Mouse (Mus musculus) limb, embryonic 15.5 days (tissue): ENCODE measurements at regions not wholly inside any gene's neighbourhood (a gene's known extent, or its start where the extent isn't known, plus 50 kb on each side); places are given as distances from the start of the nearest gene placed in this dataset.
A peak's percentile ranks its signal among the peaks of the same experiment; 100 is the strongest.

ENCODE experiments used
- ATAC-seq: fragments of 200-750 bp; cut with Nextera tagmentation; 2 replicates; pipeline ENCODE4 v1.8.0; 2017; ENCODE audit warnings: low read depth, moderate TSS enrichment; ENCODE audit not compliant: insufficient number of reproducible peaks, low FRiP score, low TSS enrichment
- H3K27ac ChIP-seq: fragments of 300-500 bp; sonication (generic); 2 replicates; pipeline ENCODE4 v1.5.1; 2015; ENCODE audit warnings: moderate library complexity, mild to moderate bottlenecking, inconsistent platforms
- H3K27me3 ChIP-seq: fragments of 300-500 bp; sonication (generic); 2 replicates; pipeline ENCODE4 v1.6.1; 2015; ENCODE audit warnings: inconsistent platforms
- H3K36me3 ChIP-seq: fragments of 300-500 bp; sonication (generic); 2 replicates; pipeline ENCODE4 v1.6.1; 2015; ENCODE audit warnings: inconsistent platforms
- H3K4me1 ChIP-seq: fragments of 300-500 bp; sonication (generic); 2 replicates; pipeline ENCODE4 v1.6.1; 2015; ENCODE audit warnings: inconsistent platforms
- H3K4me2 ChIP-seq: fragments of 300-500 bp; sonication (generic); 2 replicates; pipeline ENCODE4 v1.6.1; 2015; ENCODE audit warnings: mild to moderate bottlenecking, inconsistent platforms
- H3K4me3 ChIP-seq: fragments of 300-500 bp; sonication (generic); 2 replicates; pipeline ENCODE4 v1.5.1; 2015; ENCODE audit warnings: mild to moderate bottlenecking, inconsistent platforms
- H3K9ac ChIP-seq: fragments of 300-500 bp; sonication (generic); 2 replicates; pipeline ENCODE4 v1.6.1; 2015; ENCODE audit warnings: inconsistent platforms
- H3K9me3 ChIP-seq: fragments of 300-500 bp; sonication (generic); 2 replicates; pipeline ENCODE4 v1.6.1; 2016; ENCODE audit warnings: inconsistent platforms
- WGBS: fragments of 180-500 bp; shearing (Covaris S2); methylation state at CpG from one replicate; pipeline ENCODE4 v1.1.7; 2015; 5-methylcytosine and 5-hydroxymethylcytosine counted together

GRCm38 (mm10) chr13:51975801-51976601, 129.5 kb downstream of the Gadd45g start:
- Histone ChIP-seq H3K27me3 (no peaks in the 10 kb centered on the region), H3K4me1 (peaks cover 55% of the 10 kb centered on the region), H3K4me2 (peak overlapping the region; percentile 22; the same call in 1 of the 2 replicates), H3K9me3 (no peaks in the 10 kb centered on the region), H3K9ac (no peak overlapping the region), H3K36me3 (no peaks in the 10 kb centered on the region), H3K4me3 (no peak overlapping the region), H3K27ac (peak overlapping the region; percentile 82)
- ATAC-seq, result peak; percentile 66
- 29% methylated on average over 7 of the region's 7 CpGs for WGBS

GRCm38 (mm10) chr13:51976620-51977214, 130.2 kb downstream of the Gadd45g start:
- Histone ChIP-seq H3K4me2 (no peak overlapping the region), H3K9ac (no peak overlapping the region), H3K4me1 (peaks cover 55% of the 10 kb centered on the region)

GRCm38 (mm10) chr13:51979301-51979977, 133.0 kb downstream of the Gadd45g start:
- ATAC-seq, result no peak
- Histone ChIP-seq H3K4me1 (peaks cover 32% of the 10 kb centered on the region), H3K4me2 (no peak overlapping the region), H3K4me3 (no peak overlapping the region), H3K36me3 (no peaks in the 10 kb centered on the region), H3K27ac (no peak overlapping the region), H3K9me3 (no peaks in the 10 kb centered on the region), H3K27me3 (no peaks in the 10 kb centered on the region), H3K9ac (no peak overlapping the region)
- 76% methylated on average over 5 of the region's 5 CpGs for WGBS

More at GRCm38 (mm10) chr13:51976620-51977214, 130.2 kb downstream of the Gadd45g start:
- H3K36me3 ChIP-seq, result no peaks in the 10 kb centered on the region
- ATAC-seq, result no peak
- no peaks in the 10 kb centered on the region for H3K9me3 ChIP-seq
- WGBS, result 69% methylated on average over 6 of the region's 6 CpGs
- peak overlapping the region; percentile 82 for H3K27ac ChIP-seq
- H3K4me3 ChIP-seq, result no peak overlapping the region
- no peaks in the 10 kb centered on the region for H3K27me3 ChIP-seq

- Histone ChIP-seq H3K4me1 (peaks cover 23% of the 10 kb centered on the region), H3K9ac (no peak overlapping the region), H3K4me3 (no peak overlapping the region), H3K4me2 (no peak overlapping the region), H3K36me3 (no peaks in the 10 kb centered on the region), H3K9me3 (no peaks in the 10 kb centered on the region), H3K27me3 (no peaks in the 10 kb centered on the region), H3K27ac (no peak overlapping the region)
- WGBS, result 41% methylated on average over 1 of the region's 1 CpGs
- ATAC-seq, result no peak
Measured at GRCm38 (mm10) chr13:51980344-51980743, 133.9 kb downstream of the Gadd45g start.

GRCm38 (mm10) chr13:51983002-51983401, 136.5 kb downstream of the Gadd45g start:
- ATAC-seq, result no peak
- no peak overlapping the region for H3K9ac ChIP-seq
- WGBS, result 71% methylated on average over 8 of the region's 8 CpGs

GRCm38 (mm10) chr13:51983575-51983974, 137.1 kb downstream of the Gadd45g start:
- Histone ChIP-seq H3K9me3 (no peaks in the 10 kb centered on the region), H3K4me2 (no peak overlapping the region), H3K27ac (no peak overlapping the region), H3K9ac (no peak overlapping the region), H3K4me3 (no peak overlapping the region), H3K27me3 (no peaks in the 10 kb centered on the region), H3K36me3 (no peaks in the 10 kb centered on the region), H3K4me1 (peaks cover 8% of the 10 kb centered on the region; the same call in 1 of the 2 replicates)
- WGBS, result 88% methylated on average over 5 of the region's 5 CpGs
- ATAC-seq, result no peak

More at GRCm38 (mm10) chr13:51983002-51983401, 136.5 kb downstream of the Gadd45g start:
- Histone ChIP-seq H3K36me3 (no peaks in the 10 kb centered on the region), H3K27ac (no peak overlapping the region), H3K27me3 (no peaks in the 10 kb centered on the region), H3K4me1 (peaks cover 8% of the 10 kb centered on the region; the same call in 1 of the 2 replicates), H3K4me3 (no peak overlapping the region), H3K9me3 (no peaks in the 10 kb centered on the region), H3K4me2 (no peak overlapping the region)

GRCm38 (mm10) chr13:51991339-51991738, 144.9 kb downstream of the Gadd45g start:
- H3K4me1 ChIP-seq, result no peaks in the 10 kb centered on the region
- no peaks in the 10 kb centered on the region for H3K36me3 ChIP-seq
- no peaks in the 10 kb centered on the region for H3K9me3 ChIP-seq
- WGBS, result 82% methylated on average over 4 of the region's 4 CpGs
- H3K4me3 ChIP-seq, result no peak overlapping the region
- no peak overlapping the region for H3K9ac ChIP-seq
- no peaks in the 10 kb centered on the region for H3K27me3 ChIP-seq
- no peak for ATAC-seq
- no peak overlapping the region for H3K27ac ChIP-seq
- H3K4me2 ChIP-seq, result no peak overlapping the region

- H3K4me2 ChIP-seq, result no peak overlapping the region
- no peaks in the 10 kb centered on the region for H3K36me3 ChIP-seq
- no peaks in the 10 kb centered on the region for H3K4me1 ChIP-seq
- no peak overlapping the region for H3K4me3 ChIP-seq
- H3K9ac ChIP-seq, result no peak overlapping the region
- no peak for ATAC-seq
- no peaks in the 10 kb centered on the region for H3K27me3 ChIP-seq
- WGBS, result 76% methylated on average over 6 of the region's 6 CpGs
- H3K27ac ChIP-seq, result no peak overlapping the region
- H3K9me3 ChIP-seq, result no peaks in the 10 kb centered on the region
Measured at GRCm38 (mm10) chr13:51992878-51993277, 146.4 kb downstream of the Gadd45g start.

- no peaks in the 10 kb centered on the region for H3K9me3 ChIP-seq
- 70% methylated on average over 4 of the region's 4 CpGs for WGBS
- H3K36me3 ChIP-seq, result no peaks in the 10 kb centered on the region
- ATAC-seq, result no peak
- H3K4me2 ChIP-seq, result no peak overlapping the region
- no peak overlapping the region for H3K4me3 ChIP-seq
- H3K27me3 ChIP-seq, result no peaks in the 10 kb centered on the region
- no peak overlapping the region for H3K27ac ChIP-seq
- 0 out of 2 replicates have a peak, but pooled peaks cover under 1% of the 10 kb centered on the region for H3K4me1 ChIP-seq
- no peak overlapping the region for H3K9ac ChIP-seq
Measured at GRCm38 (mm10) chr13:51996163-51996562, 149.7 kb downstream of the Gadd45g start.

- no peak for ATAC-seq
- H3K27ac ChIP-seq, result no peak overlapping the region
- no peaks in the 10 kb centered on the region for H3K9me3 ChIP-seq
- peaks cover 11% of the 10 kb centered on the region for H3K4me1 ChIP-seq
- no peak overlapping the region for H3K9ac ChIP-seq
- H3K27me3 ChIP-seq, result no peaks in the 10 kb centered on the region
- no peak overlapping the region for H3K4me3 ChIP-seq
- H3K36me3 ChIP-seq, result no peaks in the 10 kb centered on the region
- H3K4me2 ChIP-seq, result no peak overlapping the region
- 93% methylated on average over 7 of the region's 7 CpGs for WGBS
Measured at GRCm38 (mm10) chr13:51998542-51998941, 152.1 kb downstream of the Gadd45g start.

GRCm38 (mm10) chr13:52001811-52002210, 155.3 kb downstream of the Gadd45g start:
- WGBS, result 17% methylated on average over 12 of the region's 12 CpGs
- peak; percentile 57; the same call in 1 of the 2 replicates for ATAC-seq
- H3K9ac ChIP-seq, result no peak overlapping the region
- H3K4me2 ChIP-seq, result no peak overlapping the region
- H3K27ac ChIP-seq, result peak overlapping the region; percentile 61
- no peaks in the 10 kb centered on the region for H3K27me3 ChIP-seq
- H3K4me1 ChIP-seq, result peaks cover 11% of the 10 kb centered on the region
- no peaks in the 10 kb centered on the region for H3K36me3 ChIP-seq
- H3K4me3 ChIP-seq, result no peak overlapping the region
- H3K9me3 ChIP-seq, result no peaks in the 10 kb centered on the region
